Mouse (Mus musculus) stomach, postnatal 0 days (tissue): ENCODE measurements around the gene Gli2.

Source experiments
- CTCF ChIP-seq: IDR thresholded peaks from 2 replicates; pipeline ENCODE4 v1.5.1; 2016; ENCODE audit warnings: antibody characterized with exemption, low read depth, mild to moderate bottlenecking, moderate library complexity
- EP300 ChIP-seq: optimal IDR thresholded peaks from 2 replicates; pipeline ENCODE3; 2016; ENCODE audit warnings: antibody characterized with exemption

- TF ChIP-seq CTCF (no peak), EP300 (no peak)
Observed at GRCm38 (mm10) chr1:118913414-118914385, 139.7 kb downstream of the Gli2 start.
